Mouse (Mus musculus): ENCODE measurements around the gene Ppp1r11. TPM values are rescaled to one million over a fixed set of nuclear protein-coding genes. Genes with fewer than 3 reads are reported as not detected.

The Ppp1r11 gene
- polyA plus RNA-seq, 1 experiment from 2014 or later: 78.5 TPM

- no peak overlapping the region for H3K27ac ChIP-seq (ENCODE audit: low read depth, low read length)
- no peak overlapping the region for H3K4me2 ChIP-seq
- H3K9me3 ChIP-seq (ENCODE audit: control insufficient read depth, low read length): no peaks in the 10 kb centered on the region
- no peaks in the 10 kb centered on the region for H3K4me1 ChIP-seq (replicated peaks; ENCODE audit: control insufficient read depth, insufficient read depth, low read length)
- no peak overlapping the region for H3K4me3 ChIP-seq (ENCODE audit: low read depth, low read length)
- DNase-seq (ENCODE audit: low spot score) (no peak), ATAC-seq (replicated peaks; ENCODE audit: low FRiP score) (no peak)
- H3K36me3 ChIP-seq (ENCODE audit: control insufficient read depth, insufficient read depth, low read length): no peaks in the 10 kb centered on the region
- no peaks in the 10 kb centered on the region for H3K27me3 ChIP-seq (replicated peaks; ENCODE audit: control insufficient read depth, insufficient read depth, low read length)
- H3K9ac ChIP-seq (ENCODE audit: low read depth, low read length): no peak overlapping the region
- 63% methylated on average over 2 of the region's 2 CpGs for WGBS
These were observed 19.7 kb downstream of the Ppp1r11 start for GRCm38 (mm10) chr17:36931806-36932205.

DNA sequence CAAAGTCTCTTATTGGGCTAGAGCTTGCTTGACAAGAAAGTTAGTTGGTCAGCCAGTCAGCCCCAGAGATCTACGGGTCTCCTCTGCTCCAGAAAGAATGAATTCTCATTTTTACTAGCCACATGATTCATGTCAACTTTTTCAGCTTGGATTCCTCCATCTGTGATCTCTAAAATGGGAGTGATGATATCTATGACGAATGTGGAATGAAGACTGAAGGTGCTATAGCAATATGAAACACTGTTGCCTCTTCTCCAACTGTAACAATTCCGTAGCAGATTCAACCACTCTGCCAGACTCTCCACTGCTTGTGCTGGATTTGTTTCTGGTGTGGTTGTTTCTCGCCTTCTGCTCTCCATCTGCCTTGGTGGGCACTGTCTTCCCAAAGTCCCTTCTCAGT is 20.4 kb downstream of the Ppp1r11 start:
- H3K9me3 ChIP-seq (ENCODE audit: control insufficient read depth, low read length): no peaks in the 10 kb centered on the region
- no peak overlapping the region for H3K4me2 ChIP-seq
- no peak overlapping the region for H3K4me3 ChIP-seq (ENCODE audit: low read depth, low read length)
- H3K36me3 ChIP-seq (ENCODE audit: control insufficient read depth, insufficient read depth, low read length): no peaks in the 10 kb centered on the region
- H3K27ac ChIP-seq (ENCODE audit: low read depth, low read length): no peak overlapping the region
- H3K4me1 ChIP-seq (replicated peaks; ENCODE audit: control insufficient read depth, insufficient read depth, low read length): no peaks in the 10 kb centered on the region
- H3K27me3 ChIP-seq (replicated peaks; ENCODE audit: control insufficient read depth, insufficient read depth, low read length): no peaks in the 10 kb centered on the region
- DNase-seq (ENCODE audit: low spot score) (no peak), ATAC-seq (replicated peaks; ENCODE audit: low FRiP score) (no peak)
- no peak overlapping the region for H3K9ac ChIP-seq (ENCODE audit: low read depth, low read length)
- 76% methylated on average over 4 of the region's 4 CpGs for WGBS

DNA sequence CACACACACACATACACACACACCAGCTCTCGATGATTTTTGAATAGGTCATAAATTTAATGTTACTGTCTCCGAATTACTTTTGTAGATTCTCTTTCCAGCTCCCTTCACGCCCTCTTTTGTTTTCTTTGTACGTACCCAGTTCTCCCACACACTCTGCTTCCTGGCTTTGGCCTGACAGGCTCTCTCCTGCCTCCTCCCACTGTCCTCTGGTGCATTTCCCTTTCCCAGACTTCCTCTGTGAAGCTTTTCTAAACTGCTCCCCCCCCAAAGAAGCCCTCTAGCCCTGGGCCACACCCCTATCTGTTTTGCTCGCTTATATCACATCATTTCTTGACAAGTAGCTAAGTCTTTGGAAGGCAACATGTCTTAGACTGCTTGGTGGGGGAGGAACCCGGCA is 21.3 kb downstream of the Ppp1r11 start:
- H3K9ac ChIP-seq (ENCODE audit: low read depth, low read length): no peak overlapping the region
- no peaks in the 10 kb centered on the region for H3K9me3 ChIP-seq (ENCODE audit: control insufficient read depth, low read length)
- no peaks in the 10 kb centered on the region for H3K4me1 ChIP-seq (replicated peaks; ENCODE audit: control insufficient read depth, insufficient read depth, low read length)
- no peak overlapping the region for H3K27ac ChIP-seq (ENCODE audit: low read depth, low read length)
- 65% methylated on average over 6 of the region's 6 CpGs for WGBS
- no peak overlapping the region for H3K4me2 ChIP-seq
- H3K4me3 ChIP-seq (ENCODE audit: low read depth, low read length): no peak overlapping the region
- no peaks in the 10 kb centered on the region for H3K27me3 ChIP-seq (replicated peaks; ENCODE audit: control insufficient read depth, insufficient read depth, low read length)
- ATAC-seq (replicated peaks; ENCODE audit: low FRiP score) (no peak), DNase-seq (ENCODE audit: low spot score) (no peak)
- no peaks in the 10 kb centered on the region for H3K36me3 ChIP-seq (ENCODE audit: control insufficient read depth, insufficient read depth, low read length)

DNA sequence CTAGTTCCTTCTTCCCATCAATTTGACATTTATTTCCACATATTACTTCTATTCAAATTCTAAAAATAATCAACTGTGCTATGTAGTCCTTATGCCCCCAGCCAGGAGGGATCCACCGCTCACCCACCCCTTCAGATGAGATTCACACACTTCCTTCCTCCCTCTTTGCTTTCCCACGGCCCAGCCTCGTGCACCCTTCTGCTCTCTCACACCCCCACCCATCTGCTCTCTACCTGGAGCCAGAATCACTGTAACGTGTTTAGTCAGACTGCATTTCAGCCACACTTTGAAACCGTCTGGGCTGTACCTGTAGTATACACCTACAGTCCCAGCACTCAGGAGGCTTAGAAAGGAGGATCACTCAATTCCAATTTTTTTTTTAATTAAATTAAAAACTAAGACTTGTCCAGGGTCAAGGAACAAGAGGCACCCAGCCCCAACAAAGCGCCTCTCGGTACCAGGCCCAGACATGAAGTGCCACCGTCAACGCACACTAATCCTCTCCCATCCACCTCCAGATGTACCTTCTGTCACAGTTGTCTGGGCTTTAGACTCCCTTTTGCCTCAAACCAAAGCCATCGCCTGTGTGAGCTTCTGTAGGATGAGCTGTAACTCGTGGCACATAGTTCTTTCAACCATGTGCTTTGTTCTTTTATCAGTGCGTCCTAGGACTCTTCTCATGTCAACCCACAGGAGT is 22.2 kb downstream of the Ppp1r11 start:
- Histone ChIP-seq H3K9ac (ENCODE audit: low read depth, low read length) (no peak overlapping the region), H3K9me3 (ENCODE audit: control insufficient read depth, low read length) (no peaks in the 10 kb centered on the region), H3K36me3 (ENCODE audit: control insufficient read depth, insufficient read depth, low read length) (no peaks in the 10 kb centered on the region), H3K4me1 (replicated peaks; ENCODE audit: control insufficient read depth, insufficient read depth, low read length) (no peaks in the 10 kb centered on the region), H3K4me2 (no peak overlapping the region), H3K27me3 (replicated peaks; ENCODE audit: control insufficient read depth, insufficient read depth, low read length) (no peaks in the 10 kb centered on the region), H3K4me3 (ENCODE audit: low read depth, low read length) (no peak overlapping the region), H3K27ac (ENCODE audit: low read depth, low read length) (no peak overlapping the region)
- DNase-seq (ENCODE audit: low spot score) (no peak), ATAC-seq (replicated peaks; ENCODE audit: low FRiP score) (no peak)
- WGBS: 73% methylated on average over 12 of the region's 12 CpGs

DNA sequence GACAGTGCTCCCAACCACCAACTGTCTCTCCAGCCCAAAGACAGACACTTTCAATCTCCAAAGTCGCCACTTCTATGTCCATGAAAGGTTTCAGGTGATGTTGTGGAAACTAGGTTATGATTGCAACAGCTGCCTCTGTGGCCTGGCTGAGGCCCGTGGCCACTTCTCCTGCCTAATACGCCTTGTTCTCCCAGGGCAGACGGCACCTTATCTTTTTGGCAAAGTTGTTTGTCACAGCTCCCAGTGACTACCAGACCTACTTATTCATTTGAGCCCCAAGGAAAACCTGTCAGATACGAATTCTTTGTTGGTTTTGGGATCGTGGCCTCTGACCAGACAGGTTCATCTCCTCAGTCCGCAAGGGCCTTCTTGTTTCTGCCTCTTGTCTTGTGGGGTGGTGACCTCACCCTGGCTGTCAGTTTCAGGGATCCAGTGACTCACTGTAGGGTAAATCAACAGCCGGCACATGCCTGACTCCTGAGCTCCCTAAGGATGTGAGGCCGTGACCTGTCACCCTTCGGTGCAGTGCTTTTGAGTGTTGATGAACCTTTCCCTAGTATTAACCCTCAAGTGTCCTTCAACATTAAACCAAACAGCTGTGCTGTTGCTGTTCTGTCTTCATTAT is 23.9 kb downstream of the Ppp1r11 start:
- Histone ChIP-seq H3K4me2 (no peak overlapping the region), H3K4me3 (ENCODE audit: low read depth, low read length) (no peak overlapping the region), H3K9me3 (ENCODE audit: control insufficient read depth, low read length) (no peaks in the 10 kb centered on the region), H3K27me3 (replicated peaks; ENCODE audit: control insufficient read depth, insufficient read depth, low read length) (no peaks in the 10 kb centered on the region), H3K9ac (ENCODE audit: low read depth, low read length) (no peak overlapping the region), H3K27ac (ENCODE audit: low read depth, low read length) (no peak overlapping the region), H3K36me3 (ENCODE audit: control insufficient read depth, insufficient read depth, low read length) (no peaks in the 10 kb centered on the region), H3K4me1 (replicated peaks; ENCODE audit: control insufficient read depth, insufficient read depth, low read length) (no peaks in the 10 kb centered on the region)
- DNase-seq (ENCODE audit: low spot score): no peak
- ATAC-seq (replicated peaks; ENCODE audit: low FRiP score): no peak
- 49% methylated on average over 10 of the region's 10 CpGs for WGBS

DNA sequence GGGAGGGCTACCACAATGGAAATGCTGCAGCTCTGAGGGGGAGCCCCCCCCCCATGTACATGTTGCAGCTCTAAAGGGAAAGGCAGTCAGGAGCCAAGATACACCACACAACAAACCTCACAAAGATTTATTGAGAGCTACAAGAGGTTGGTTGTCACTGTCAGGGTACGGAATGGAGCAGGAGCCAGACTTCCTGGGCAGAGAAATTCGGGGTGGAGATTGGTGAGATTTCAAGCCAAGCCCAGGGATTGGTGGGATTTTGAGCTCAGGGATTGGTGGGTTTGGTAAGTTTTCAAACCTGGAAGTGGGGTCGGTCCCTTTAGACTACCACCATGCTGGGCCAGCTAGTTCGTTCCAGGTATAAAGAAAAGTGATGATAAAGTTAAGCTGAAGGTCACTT is 28.1 kb downstream of the Ppp1r11 start:
- no peak for ATAC-seq (replicated peaks; ENCODE audit: low FRiP score)

GRCm38 (mm10) chr17:36922715-36923114 is 28.8 kb downstream of the Ppp1r11 start:
- H3K9ac ChIP-seq (ENCODE audit: low read depth, low read length): no peak overlapping the region
- no peak overlapping the region for H3K27ac ChIP-seq (ENCODE audit: low read depth, low read length)
- 74% methylated on average over 4 of the region's 4 CpGs for WGBS
- H3K9me3 ChIP-seq (ENCODE audit: control insufficient read depth, low read length): no peaks in the 10 kb centered on the region
- H3K4me3 ChIP-seq (ENCODE audit: low read depth, low read length): no peak overlapping the region
- no peak overlapping the region for H3K4me2 ChIP-seq
- no peaks in the 10 kb centered on the region for H3K36me3 ChIP-seq (ENCODE audit: control insufficient read depth, insufficient read depth, low read length)
- ATAC-seq (replicated peaks; ENCODE audit: low FRiP score): no peak
- no peaks in the 10 kb centered on the region for H3K4me1 ChIP-seq (replicated peaks; ENCODE audit: control insufficient read depth, insufficient read depth, low read length)
- H3K27me3 ChIP-seq (replicated peaks; ENCODE audit: control insufficient read depth, insufficient read depth, low read length): no peaks in the 10 kb centered on the region; the same call in 1 of the 2 replicates
- DNase-seq (ENCODE audit: low spot score): no peak

More for the DNA sequence above, 28.1 kb downstream of the Ppp1r11 start:
- H3K9me3 ChIP-seq (ENCODE audit: control insufficient read depth, low read length): no peaks in the 10 kb centered on the region
- H3K9ac ChIP-seq (ENCODE audit: low read depth, low read length): no peak overlapping the region
- WGBS: 59% methylated on average over 4 of the region's 4 CpGs
- H3K36me3 ChIP-seq (ENCODE audit: control insufficient read depth, insufficient read depth, low read length): no peaks in the 10 kb centered on the region
- no peaks in the 10 kb centered on the region for H3K4me1 ChIP-seq (replicated peaks; ENCODE audit: control insufficient read depth, insufficient read depth, low read length)
- no peak overlapping the region for H3K4me3 ChIP-seq (ENCODE audit: low read depth, low read length)
- H3K4me2 ChIP-seq: no peak overlapping the region
- no peak for DNase-seq (ENCODE audit: low spot score)
- no peaks in the 10 kb centered on the region; the same call in 1 of the 2 replicates for H3K27me3 ChIP-seq (replicated peaks; ENCODE audit: control insufficient read depth, insufficient read depth, low read length)
- no peak overlapping the region for H3K27ac ChIP-seq (ENCODE audit: low read depth, low read length)

DNA sequence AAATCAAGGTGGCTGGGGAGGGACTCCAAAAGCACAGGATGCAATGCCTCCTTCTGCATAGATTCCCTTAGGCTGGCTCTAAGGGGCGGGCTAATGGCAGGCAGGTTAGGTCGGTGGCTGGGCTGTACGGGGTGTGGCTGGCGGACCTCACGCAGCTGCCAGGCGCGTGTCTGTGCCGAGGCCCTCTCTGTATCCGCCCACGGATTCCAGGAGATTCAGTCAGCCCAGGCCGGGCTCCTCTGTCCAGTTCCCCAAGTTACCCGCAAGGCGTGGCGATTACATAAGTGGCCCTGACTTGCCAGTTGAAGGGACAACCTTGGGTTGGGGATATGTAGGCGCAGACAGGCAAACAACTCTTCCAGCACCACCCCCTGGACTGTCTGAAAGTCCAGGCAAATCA is 31.3 kb downstream of the Ppp1r11 start:
- WGBS: 53% methylated on average over 15 of the region's 15 CpGs
- H3K36me3 ChIP-seq (ENCODE audit: control insufficient read depth, insufficient read depth, low read length): no peaks in the 10 kb centered on the region
- ATAC-seq (replicated peaks; ENCODE audit: low FRiP score): no peak

DNA sequence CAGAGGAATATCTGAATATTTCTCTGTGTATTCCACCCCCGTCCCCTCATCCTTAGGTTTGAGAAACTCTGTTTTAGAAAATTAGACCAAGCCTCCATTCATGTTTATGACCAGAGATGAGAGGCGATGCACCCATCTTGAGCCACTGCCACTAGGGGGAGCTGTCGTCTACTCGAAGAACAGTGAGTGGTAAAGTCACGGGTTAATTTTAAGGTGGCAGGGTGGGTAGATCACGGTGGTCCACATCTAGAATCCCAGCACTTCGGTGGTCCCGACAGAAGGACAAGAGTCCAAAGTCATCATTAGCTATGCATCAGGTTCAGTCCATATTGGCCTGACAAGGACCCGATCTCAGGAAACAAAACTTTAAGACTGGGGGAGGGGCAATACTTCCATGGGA is 36.5 kb downstream of the Ppp1r11 start:
- Histone ChIP-seq H3K9me3 (ENCODE audit: control insufficient read depth, low read length) (no peaks in the 10 kb centered on the region), H3K27me3 (replicated peaks; ENCODE audit: control insufficient read depth, insufficient read depth, low read length) (peaks cover 4% of the 10 kb centered on the region; the same call in 1 of the 2 replicates), H3K27ac (ENCODE audit: low read depth, low read length) (no peak overlapping the region), H3K4me2 (no peak overlapping the region), H3K9ac (ENCODE audit: low read depth, low read length) (no peak overlapping the region), H3K4me1 (replicated peaks; ENCODE audit: control insufficient read depth, insufficient read depth, low read length) (no peaks in the 10 kb centered on the region), H3K36me3 (ENCODE audit: control insufficient read depth, insufficient read depth, low read length) (no peaks in the 10 kb centered on the region), H3K4me3 (ENCODE audit: low read depth, low read length) (no peak overlapping the region)
- ATAC-seq (replicated peaks; ENCODE audit: low FRiP score) (no peak), DNase-seq (ENCODE audit: low spot score) (peak; percentile 43)
- 11% methylated on average over 9 of the region's 9 CpGs for WGBS

More for the DNA sequence above, 31.3 kb downstream of the Ppp1r11 start:
- DNase-seq (ENCODE audit: low spot score): no peak
- Histone ChIP-seq H3K4me2 (no peak overlapping the region), H3K27me3 (replicated peaks; ENCODE audit: control insufficient read depth, insufficient read depth, low read length) (peaks cover 4% of the 10 kb centered on the region; the same call in 1 of the 2 replicates), H3K9me3 (ENCODE audit: control insufficient read depth, low read length) (no peaks in the 10 kb centered on the region), H3K4me1 (replicated peaks; ENCODE audit: control insufficient read depth, insufficient read depth, low read length) (no peaks in the 10 kb centered on the region), H3K9ac (ENCODE audit: low read depth, low read length) (no peak overlapping the region), H3K27ac (ENCODE audit: low read depth, low read length) (no peak overlapping the region), H3K4me3 (ENCODE audit: low read depth, low read length) (no peak overlapping the region)
